Mouse (Mus musculus) limb, embryonic 11.5 days (tissue): Measurements from ENCODE around the gene Kat8. TPM values are rescaled to one million over a fixed set of nuclear protein-coding genes. Genes with fewer than 3 reads are reported as not detected.

ENCODE experiments used
- ATAC-seq: fragments of 200-750 bp; cut with Nextera tagmentation; 2 replicates; pipeline ENCODE4 v1.8.0; 2017; ENCODE audit warnings: low read depth; ENCODE audit not compliant: insufficient number of reproducible peaks, low FRiP score, low TSS enrichment
- DNase-seq: peaks from one replicate; pipeline ENCODE4 v3.0.0-alpha.2; 2015; ENCODE audit warnings: low spot score
- H3K27ac ChIP-seq: fragments of 300-500 bp; sonication (generic); replicated peaks from 2 replicates; pipeline ENCODE4 v1.5.1; 2014; ENCODE audit warnings: low read depth, mild to moderate bottlenecking, low read length
- H3K27me3 ChIP-seq: fragments of 300-500 bp; sonication (generic); 2 replicates; pipeline ENCODE4 v1.6.1; 2014; ENCODE audit warnings: mild to moderate bottlenecking, low read length, mixed read lengths; ENCODE audit not compliant: control insufficient read depth, insufficient read depth
- H3K36me3 ChIP-seq: fragments of 300-500 bp; sonication (generic); 2 replicates; pipeline ENCODE4 v1.6.1; 2014; ENCODE audit warnings: mild to moderate bottlenecking, low read length, moderate library complexity, mixed read lengths; ENCODE audit not compliant: control insufficient read depth, insufficient read depth
- H3K4me1 ChIP-seq: fragments of 300-500 bp; sonication (generic); 2 replicates; pipeline ENCODE4 v1.6.1; 2014; ENCODE audit warnings: low read length, mixed read lengths; ENCODE audit not compliant: control insufficient read depth, insufficient read depth
- H3K4me2 ChIP-seq: fragments of 300-500 bp; sonication (generic); 2 replicates; pipeline ENCODE4 v1.6.1; 2014; ENCODE audit warnings: low read depth, mild to moderate bottlenecking, moderate library complexity; ENCODE audit not compliant: severe bottlenecking
- H3K4me3 ChIP-seq: fragments of 300-500 bp; sonication (generic); 2 replicates; pipeline ENCODE4 v1.5.1; 2014; ENCODE audit warnings: low read depth, low read length
- H3K9ac ChIP-seq: fragments of 300-500 bp; sonication (generic); 2 replicates; pipeline ENCODE4 v1.6.1; 2014; ENCODE audit warnings: mild to moderate bottlenecking, low read length
- H3K9me3 ChIP-seq: fragments of 300-500 bp; sonication (generic); 2 replicates; pipeline ENCODE4 v1.6.1; 2016; ENCODE audit warnings: low read length; ENCODE audit not compliant: control insufficient read depth
- WGBS: fragments of 180-500 bp; shearing (Covaris S2); extraction: QIAGEN DNeasy Blood & Tissue Kit; methylation state at CpG from one replicate; pipeline ENCODE4 v1.1.7; 2014; 5-methylcytosine and 5-hydroxymethylcytosine counted together
- polyA plus RNA-seq: library from polyadenylated mRNA; unstranded; fragments of >200 nt; fragmentation: Nextera tagmentation; extraction: Ambion mirVana; gene quantifications from 2 replicates; pipeline ENCODE4 v1.2.1, GENCODE M21; 2014

Gene Kat8
- polyA plus RNA-seq, 1 experiment from 2014 or later = 48.2 TPM

GRCm38 (mm10) chr7:127921516-127921915, 9.2 kb downstream of the Kat8 start:
- Histone ChIP-seq H3K36me3 (peaks cover 9% of the 10 kb centered on the region; the same call in 1 of the 2 replicates), H3K27ac (no peak overlapping the region), H3K4me2 (no peak overlapping the region), H3K27me3 (no peaks in the 10 kb centered on the region), H3K9ac (no peak overlapping the region), H3K9me3 (no peaks in the 10 kb centered on the region), H3K4me3 (no peak overlapping the region), H3K4me1 (no peaks in the 10 kb centered on the region)
- DNase-seq = no peak
- WGBS = 62% methylated on average over 8 of the region's 8 CpGs
- no peak for ATAC-seq

- 79% methylated on average over 6 of the region's 6 CpGs for WGBS
- Histone ChIP-seq H3K27ac (no peak overlapping the region), H3K9ac (no peak overlapping the region), H3K36me3 (peaks cover 8% of the 10 kb centered on the region; the same call in 1 of the 2 replicates), H3K9me3 (no peaks in the 10 kb centered on the region), H3K27me3 (no peaks in the 10 kb centered on the region; the same call in 1 of the 2 replicates), H3K4me2 (no peak overlapping the region), H3K4me1 (no peaks in the 10 kb centered on the region), H3K4me3 (no peak overlapping the region)
- ATAC-seq (no peak), DNase-seq (no peak)
These were observed 10.3 kb downstream of the Kat8 start for GRCm38 (mm10) chr7:127922451-127923275.

- H3K4me1 ChIP-seq = no peaks in the 10 kb centered on the region
- no peak for DNase-seq
- no peak overlapping the region for H3K4me2 ChIP-seq
- WGBS = 89% methylated on average over 5 of the region's 5 CpGs
- peaks cover 2% of the 10 kb centered on the region; the same call in 1 of the 2 replicates for H3K27me3 ChIP-seq
- H3K4me3 ChIP-seq = no peak overlapping the region
- H3K36me3 ChIP-seq = peaks cover 8% of the 10 kb centered on the region; the same call in 1 of the 2 replicates
- H3K9me3 ChIP-seq = no peaks in the 10 kb centered on the region
- no peak for ATAC-seq
- H3K9ac ChIP-seq = no peak overlapping the region
- H3K27ac ChIP-seq = no peak overlapping the region
These were observed 11.4 kb downstream of the Kat8 start for GRCm38 (mm10) chr7:127923714-127924113.

GRCm38 (mm10) chr7:127925252-127925651, 12.9 kb downstream of the Kat8 start:
- peaks cover 16% of the 10 kb centered on the region for H3K27me3 ChIP-seq
- H3K9ac ChIP-seq = no peak overlapping the region
- no peaks in the 10 kb centered on the region for H3K4me1 ChIP-seq
- peaks cover 5% of the 10 kb centered on the region; the same call in 1 of the 2 replicates for H3K36me3 ChIP-seq
- WGBS = 79% methylated on average over 5 of the region's 5 CpGs
- no peak overlapping the region for H3K4me2 ChIP-seq
- ATAC-seq (no peak), DNase-seq (no peak)
- no peaks in the 10 kb centered on the region for H3K9me3 ChIP-seq
- H3K4me3 ChIP-seq = no peak overlapping the region
- no peak overlapping the region for H3K27ac ChIP-seq

GRCm38 (mm10) chr7:127926066-127926465, 13.8 kb downstream of the Kat8 start:
- ATAC-seq (no peak), DNase-seq (no peak)
- Histone ChIP-seq H3K4me2 (peak overlapping the region; percentile 17; the same call in 1 of the 2 replicates), H3K4me1 (no peaks in the 10 kb centered on the region), H3K9me3 (no peaks in the 10 kb centered on the region), H3K4me3 (no peak overlapping the region), H3K27ac (no peak overlapping the region), H3K27me3 (peaks cover 18% of the 10 kb centered on the region), H3K9ac (no peak overlapping the region), H3K36me3 (peaks cover 5% of the 10 kb centered on the region; the same call in 1 of the 2 replicates)
- WGBS = 89% methylated on average over 8 of the region's 8 CpGs

GRCm38 (mm10) chr7:127926846-127927245, 14.5 kb downstream of the Kat8 start:
- Histone ChIP-seq H3K9me3 (no peaks in the 10 kb centered on the region), H3K4me1 (no peaks in the 10 kb centered on the region), H3K27me3 (peaks cover 18% of the 10 kb centered on the region), H3K4me3 (no peak overlapping the region), H3K4me2 (no peak overlapping the region), H3K36me3 (peaks cover 5% of the 10 kb centered on the region; the same call in 1 of the 2 replicates), H3K9ac (no peak overlapping the region), H3K27ac (no peak overlapping the region)
- WGBS = 89% methylated on average over 11 of the region's 11 CpGs
- no peak for ATAC-seq
- DNase-seq = no peak

GRCm38 (mm10) chr7:127927726-127928125, 15.4 kb downstream of the Kat8 start:
- WGBS = 87% methylated on average over 11 of the region's 11 CpGs
- H3K4me2 ChIP-seq = no peak overlapping the region

GRCm38 (mm10) chr7:127928596-127928995, 16.3 kb downstream of the Kat8 start:
- H3K27me3 ChIP-seq = peaks cover 18% of the 10 kb centered on the region
- WGBS = 56% methylated on average over 5 of the region's 5 CpGs
- no peak overlapping the region for H3K27ac ChIP-seq
- no peak overlapping the region for H3K4me2 ChIP-seq
- no peak overlapping the region for H3K4me3 ChIP-seq
- no peaks in the 10 kb centered on the region for H3K4me1 ChIP-seq
- peaks cover 5% of the 10 kb centered on the region; the same call in 1 of the 2 replicates for H3K36me3 ChIP-seq
- no peak overlapping the region for H3K9ac ChIP-seq
- DNase-seq = no peak
- no peak for ATAC-seq
- H3K9me3 ChIP-seq = no peaks in the 10 kb centered on the region

More at GRCm38 (mm10) chr7:127927726-127928125, 15.4 kb downstream of the Kat8 start:
- H3K27me3 ChIP-seq = peaks cover 18% of the 10 kb centered on the region
- H3K4me3 ChIP-seq = no peak overlapping the region
- no peaks in the 10 kb centered on the region for H3K9me3 ChIP-seq
- no peaks in the 10 kb centered on the region for H3K4me1 ChIP-seq
- H3K36me3 ChIP-seq = peaks cover 5% of the 10 kb centered on the region; the same call in 1 of the 2 replicates
- no peak for ATAC-seq
- H3K9ac ChIP-seq = no peak overlapping the region
- no peak overlapping the region for H3K27ac ChIP-seq
- no peak for DNase-seq
